Mouse (Mus musculus) MEL (cell line): ENCODE data around the gene Msi2. TPM values are rescaled to one million over a fixed set of nuclear protein-coding genes. Genes with fewer than 3 reads are reported as not detected.

ENCODE experiments used
- DNase-seq: peaks from one replicate; pipeline ENCODE4 v3.0.0; 2011; ENCODE audit warnings: low read depth, low spot score
- H3K27ac ChIP-seq: 2 replicates; pipeline ENCODE4 v1.5.1; 2012; ENCODE audit warnings: low read depth, mild to moderate bottlenecking, control low read depth, low read length, moderate library complexity; ENCODE audit not compliant: control insufficient read depth
- H3K27me3 ChIP-seq, 2 experiments: fragments of 150-350 bp in 1 of 2; sonication (generic) in 1 of 2; 2 replicates each; pipeline ENCODE4 v1.6.1; 2012; ENCODE audit warnings: low read length in 2 of 2, mild to moderate bottlenecking in 2 of 2, improper control_type of control experiment in 1 of 2, moderate library complexity in 1 of 2; ENCODE audit not compliant: insufficient read depth in 2 of 2, control insufficient read depth in 1 of 2
- H3K36me3 ChIP-seq, 2 experiments: 2 replicates each; pipeline ENCODE4 v1.6.1; 2012 to 2014; ENCODE audit warnings: low read length in 2 of 2, improper control_type of control experiment in 1 of 2, inconsistent platforms in 1 of 2, mild to moderate bottlenecking in 1 of 2; ENCODE audit not compliant: insufficient read depth in 2 of 2, control insufficient read depth in 1 of 2
- H3K4me1 ChIP-seq, 2 experiments: fragments of 150-350 bp in 1 of 2; sonication (generic) in 1 of 2; 2 replicates each; pipeline ENCODE4 v1.6.1; 2012; ENCODE audit warnings: low read length in 2 of 2, improper control_type of control experiment in 1 of 2, mild to moderate bottlenecking in 1 of 2; ENCODE audit not compliant: insufficient read depth in 2 of 2, control insufficient read depth in 1 of 2
- H3K4me3 ChIP-seq, 2 experiments: fragments of 150-350 bp in 1 of 2; sonication (generic) in 1 of 2; 2 replicates each; pipeline ENCODE4 v1.5.1; 2012; ENCODE audit warnings: low read depth in 2 of 2, low read length in 2 of 2, mild to moderate bottlenecking in 2 of 2, moderate library complexity in 2 of 2, control low read depth in 1 of 2, improper control_type of control experiment in 1 of 2; ENCODE audit not compliant: control insufficient read depth in 1 of 2, insufficient read depth in 1 of 2
- H3K79me2 ChIP-seq: 2 replicates; pipeline ENCODE4 v1.6.1; 2012; ENCODE audit warnings: mild to moderate bottlenecking, low read length, moderate library complexity; ENCODE audit not compliant: control insufficient read depth, poor library complexity, insufficient read depth
- H3K9ac ChIP-seq: 2 replicates; pipeline ENCODE4 v1.6.1; 2012; ENCODE audit warnings: low read depth, mild to moderate bottlenecking, control low read depth, low read length, moderate library complexity; ENCODE audit not compliant: control insufficient read depth, poor library complexity, severe bottlenecking
- H3K9me3 ChIP-seq: fragments of 150-350 bp; sonication (generic); replicated peaks from 2 replicates; pipeline ENCODE4 v1.6.1; 2012; ENCODE audit warnings: mild to moderate bottlenecking, low read length, improper control_type of control experiment, moderate library complexity; ENCODE audit not compliant: insufficient read depth
- BHLHE40 ChIP-seq: IDR thresholded peaks from 2 replicates; pipeline ENCODE4 v1.6.1; 2012; ENCODE audit warnings: low read depth, mild to moderate bottlenecking, inconsistent platforms, low read length, improper control_type of control experiment, borderline replicate concordance
- CHD1 ChIP-seq: IDR thresholded peaks from 2 replicates; pipeline ENCODE4 v1.6.1; 2012; ENCODE audit warnings: low read depth, mild to moderate bottlenecking, inconsistent platforms, low read length, improper control_type of control experiment
- CHD2 ChIP-seq: IDR thresholded peaks from 2 replicates; pipeline ENCODE4 v1.6.1; 2011; ENCODE audit warnings: low read length, improper control_type of control experiment
- E2F4 ChIP-seq: IDR thresholded peaks from 2 replicates; pipeline ENCODE4 v1.6.1; 2011; ENCODE audit warnings: low read depth, low read length, improper control_type of control experiment, borderline replicate concordance
- ELF1 ChIP-seq: IDR thresholded peaks from 2 replicates; pipeline ENCODE4 v1.6.1; 2014; ENCODE audit warnings: low read depth, mild to moderate bottlenecking, inconsistent platforms, low read length, improper control_type of control experiment, moderate library complexity
- EP300 ChIP-seq, 2 experiments: IDR thresholded peaks; 2 replicates each; pipeline ENCODE4 v1.6.1; 2011; ENCODE audit warnings: improper control_type of control experiment in 2 of 2, low read length in 2 of 2, low read depth in 1 of 2, mild to moderate bottlenecking in 1 of 2
- ETS1 ChIP-seq: IDR thresholded peaks from 2 replicates; pipeline ENCODE4 v1.6.1; 2012; ENCODE audit warnings: low read depth, mild to moderate bottlenecking, inconsistent platforms, low read length, improper control_type of control experiment, moderate library complexity
- GABPA ChIP-seq: IDR thresholded peaks from 2 replicates; pipeline ENCODE4 v1.6.1; 2012; ENCODE audit warnings: low read depth, mild to moderate bottlenecking, inconsistent platforms, low read length, improper control_type of control experiment, moderate library complexity
- GATA1 ChIP-seq: IDR thresholded peaks from 2 replicates; pipeline ENCODE4 v1.6.1; 2011; ENCODE audit warnings: low read depth, low read length, improper control_type of control experiment
- HCFC1 ChIP-seq: IDR thresholded peaks from 2 replicates; pipeline ENCODE4 v1.6.1; 2012; ENCODE audit warnings: low read depth, mild to moderate bottlenecking, inconsistent platforms, low read length, improper control_type of control experiment, moderate library complexity
- MAFK ChIP-seq: IDR thresholded peaks from 2 replicates; pipeline ENCODE4 v1.6.1; 2011; ENCODE audit warnings: low read depth, mild to moderate bottlenecking, low read length, improper control_type of control experiment, borderline replicate concordance
- MAX ChIP-seq: IDR thresholded peaks from 2 replicates; pipeline ENCODE4 v1.6.1; 2011; ENCODE audit warnings: low read length, improper control_type of control experiment
- MAZ ChIP-seq: IDR thresholded peaks from 2 replicates; pipeline ENCODE4 v1.6.1; 2012; ENCODE audit warnings: low read depth, mild to moderate bottlenecking, inconsistent platforms, low read length, improper control_type of control experiment
- MEF2A ChIP-seq: IDR thresholded peaks from 2 replicates; pipeline ENCODE4 v1.6.1; 2014; ENCODE audit warnings: low read depth, mild to moderate bottlenecking, inconsistent platforms, low read length, improper control_type of control experiment; ENCODE audit not compliant: poor library complexity, insufficient replicate concordance, severe bottlenecking; ENCODE audit errors: extremely low read depth
- MYB ChIP-seq: IDR thresholded peaks from 2 replicates; pipeline ENCODE4 v1.6.1; 2011; ENCODE audit warnings: mild to moderate bottlenecking, low read depth, low read length, improper control_type of control experiment
- NELFE ChIP-seq: IDR thresholded peaks from 2 replicates; pipeline ENCODE4 v1.6.1; 2011; ENCODE audit warnings: low read depth, low read length, improper control_type of control experiment
- NRF1 ChIP-seq: IDR thresholded peaks from 2 replicates; pipeline ENCODE4 v1.6.1; 2014; ENCODE audit warnings: low read depth, mild to moderate bottlenecking, inconsistent platforms, low read length, improper control_type of control experiment, moderate library complexity; ENCODE audit not compliant: poor library complexity, insufficient read depth, severe bottlenecking
- POLR2A ChIP-seq, 2 experiments: IDR thresholded peaks; 2 replicates each; pipeline ENCODE4 v1.6.1; 2011 to 2012; ENCODE audit warnings: low read length in 2 of 2, mild to moderate bottlenecking in 2 of 2, control low read depth in 1 of 2, improper control_type of control experiment in 1 of 2, low read depth in 1 of 2, moderate library complexity in 1 of 2; ENCODE audit not compliant: control insufficient read depth in 1 of 2, insufficient read depth in 1 of 2, poor library complexity in 1 of 2
- POLR2AphosphoS2 ChIP-seq: IDR thresholded peaks from 2 replicates; pipeline ENCODE4 v1.6.1; 2011; ENCODE audit warnings: low read length, improper control_type of control experiment
- POLR2AphosphoS5 ChIP-seq: IDR thresholded peaks from 2 replicates; pipeline ENCODE4 v1.6.1; 2012; ENCODE audit warnings: low read depth, borderline replicate concordance, mild to moderate bottlenecking, inconsistent platforms, low read length, moderate library complexity, mixed read lengths
- RAD21 ChIP-seq: IDR thresholded peaks from 2 replicates; pipeline ENCODE4 v1.6.1; 2011; ENCODE audit warnings: mild to moderate bottlenecking, low read depth, low read length, improper control_type of control experiment
- TAL1 ChIP-seq: IDR thresholded peaks from 2 replicates; pipeline ENCODE4 v1.6.1; 2012; ENCODE audit warnings: mild to moderate bottlenecking, inconsistent platforms, low read length, moderate library complexity, mixed read lengths
- TCF12 ChIP-seq: IDR thresholded peaks from 2 replicates; pipeline ENCODE4 v1.6.1; 2014; ENCODE audit warnings: low read depth, mild to moderate bottlenecking, inconsistent platforms, low read length, improper control_type of control experiment, moderate library complexity
- UBTF ChIP-seq: IDR thresholded peaks from 2 replicates; pipeline ENCODE4 v1.6.1; 2012; ENCODE audit warnings: low read depth, mild to moderate bottlenecking, inconsistent platforms, low read length, improper control_type of control experiment, moderate library complexity, borderline replicate concordance; ENCODE audit not compliant: insufficient read depth
- USF1 ChIP-seq: IDR thresholded peaks from 2 replicates; pipeline ENCODE4 v1.6.1; 2014; ENCODE audit warnings: low read depth, mild to moderate bottlenecking, inconsistent platforms, low read length, improper control_type of control experiment, moderate library complexity
- ZC3H11A ChIP-seq: IDR thresholded peaks from 2 replicates; pipeline ENCODE4 v1.6.1; 2012; ENCODE audit warnings: low read depth, mild to moderate bottlenecking, inconsistent platforms, low read length, improper control_type of control experiment
- ZNF384 ChIP-seq: IDR thresholded peaks from 2 replicates; pipeline ENCODE4 v1.6.1; 2012; ENCODE audit warnings: low read depth, mild to moderate bottlenecking, inconsistent platforms, low read length, improper control_type of control experiment
- polyA plus RNA-seq, 2 experiments: library from polyadenylated mRNA; stranded (reverse) in 1 of 2; unstranded in 1 of 2; fragments of >175 nt in 1 of 2; fragments of >200 nt in 1 of 2; gene quantifications; 2 replicates each; pipeline versions ENCODE4 v1.2.1 to v1.2.4; 2012; ENCODE audit warnings: low replicate concordance in 2 of 2, low read depth in 1 of 2; ENCODE audit not compliant: insufficient read length in 2 of 2, insufficient read depth in 1 of 2, missing spikeins in 1 of 2
- total RNA-seq: library from RNA; depleted of rRNA; stranded (reverse); fragments of 300-350 nt; gene quantifications from 2 replicates; pipeline ENCODE4 v1.2.3, GENCODE M21; 2012

Gene Msi2
- total and polyA plus RNA-seq, 3 experiments: 16.2 to 29.7 TPM; not detected in 1

DNA sequence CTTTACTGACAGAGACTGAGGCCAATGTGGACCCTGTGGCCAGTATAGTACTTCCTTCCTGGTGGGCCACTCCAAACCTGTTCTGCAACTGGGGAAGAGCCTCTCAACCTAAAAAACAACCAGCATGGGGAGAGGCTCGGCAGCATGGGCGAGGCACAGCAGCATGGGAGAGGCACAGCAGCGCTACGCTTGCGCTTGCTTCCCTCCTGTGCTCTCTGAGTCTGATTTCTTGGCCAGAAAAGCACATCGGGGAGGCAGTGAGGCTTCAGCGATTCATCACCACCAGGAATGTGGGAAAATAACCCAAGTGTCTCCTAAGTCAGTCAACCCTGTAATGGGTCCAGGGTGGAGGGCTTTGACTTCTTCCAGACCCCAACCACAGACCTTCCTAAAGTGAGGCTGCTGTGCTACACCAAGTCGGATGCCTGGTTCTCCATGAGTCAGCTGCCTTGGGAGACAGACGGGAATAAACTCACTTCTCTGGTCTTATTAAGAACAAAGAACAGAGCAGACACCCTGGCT, 297.2 kb downstream of the Msi2 start:
- no peak overlapping the region for H3K9ac ChIP-seq
- no peak overlapping the region for H3K4me3 ChIP-seq
- no peak for DNase-seq
- no peaks in the 10 kb centered on the region; a peak in 1 of 4 replicates for H3K36me3 ChIP-seq
- no peak overlapping the region for H3K27ac ChIP-seq
- H3K27me3 ChIP-seq: no peaks in the 10 kb centered on the region
- H3K79me2 ChIP-seq: no peaks in the 10 kb centered on the region
- H3K4me1 ChIP-seq: no peaks in the 10 kb centered on the region
- TF ChIP-seq NELFE: no peak
- no peak for TF ChIP-seq MAZ
- no peak for TF ChIP-seq POLR2AphosphoS2
- TF ChIP-seq CHD1: no peak
- TF ChIP-seq RAD21: no peak
- TF ChIP-seq UBTF: no peak
- TF ChIP-seq POLR2AphosphoS5: no peak
- no peak for TF ChIP-seq POLR2A (IDR thresholded peaks at IDR 0.05; ENCODE audit: control insufficient read depth in 1 of 2, insufficient read depth in 1 of 2, low read depth in 1 of 2, low read length in 2 of 2, poor library complexity in 1 of 2)
- no peak for TF ChIP-seq E2F4
- TF ChIP-seq EP300 (IDR thresholded peaks at IDR 0.05; ENCODE audit: low read depth in 1 of 2, low read length in 2 of 2): no peak
- TF ChIP-seq ELF1: no peak
- no peak for TF ChIP-seq GABPA
- no peak for TF ChIP-seq MAX
- no peak for TF ChIP-seq GATA1
- TF ChIP-seq MAFK: no peak
- TF ChIP-seq HCFC1: no peak
- no peak for TF ChIP-seq BHLHE40
- TF ChIP-seq TAL1: no peak
- no peaks in the 10 kb centered on the region for H3K9me3 ChIP-seq

- Histone ChIP-seq H3K79me2 (no peaks in the 10 kb centered on the region), H3K4me1 (no peaks in the 10 kb centered on the region)
- TF ChIP-seq GATA1 (no peak), HCFC1 (no peak), TCF12 (no peak), ZC3H11A (no peak), USF1 (no peak), NRF1 (no peak), ELF1 (no peak), MYB (no peak), NELFE (no peak), ZNF384 (no peak), MEF2A (no peak), ETS1 (no peak), UBTF (no peak), RAD21 (no peak), CHD2 (no peak), GABPA (no peak)
- TF ChIP-seq, all 39 proteins: peak for 0
- Histone ChIP-seq H3K27me3 (no peaks in the 10 kb centered on the region), H3K27ac (no peak overlapping the region), H3K9me3 (no peaks in the 10 kb centered on the region), H3K9ac (no peak overlapping the region), H3K4me3 (no peak overlapping the region), H3K36me3 (no peaks in the 10 kb centered on the region; a peak in 1 of 4 replicates)
- no peak for DNase-seq
Observed at GRCm38 (mm10) chr11:88419657-88420366, 298.5 kb downstream of the Msi2 start.
